Mouse (Mus musculus): Measurements from ENCODE around the gene Sept4.

The Sept4 gene

GRCm38 (mm10) chr11:87568255-87568953 is at the start of gene Sept4:
TSS of gene Sept4 (plus strand) at chr11:87568903.
- DNase-seq (ENCODE audit: low spot score): no peak

GRCm38 (mm10) chr11:87519260-87519659 is 49.4 kb upstream of the Sept4 start:
- DNase-seq (ENCODE audit: low spot score): no peak

- DNase-seq (ENCODE audit: low spot score): no peak
Observed at GRCm38 (mm10) chr11:87523466-87523865, 45.2 kb upstream of the Sept4 start.

- no peak for DNase-seq (ENCODE audit: low spot score)
Observed at GRCm38 (mm10) chr11:87523967-87524366, 44.7 kb upstream of the Sept4 start.

- DNase-seq (ENCODE audit: low spot score): no peak
Observed at GRCm38 (mm10) chr11:87524780-87525179, 43.9 kb upstream of the Sept4 start.

- DNase-seq (ENCODE audit: low spot score): no peak
Observed at GRCm38 (mm10) chr11:87527364-87527763, 41.3 kb upstream of the Sept4 start.

GRCm38 (mm10) chr11:87527990-87528389 is 40.7 kb upstream of the Sept4 start:
- DNase-seq (ENCODE audit: low spot score): no peak

GRCm38 (mm10) chr11:87531695-87532094 is 37.0 kb upstream of the Sept4 start:
- DNase-seq (ENCODE audit: low spot score): no peak

GRCm38 (mm10) chr11:87542285-87542684 is 26.4 kb upstream of the Sept4 start:
- DNase-seq (ENCODE audit: low spot score): no peak

GRCm38 (mm10) chr11:87542906-87543305 is 25.8 kb upstream of the Sept4 start:
- DNase-seq (ENCODE audit: low spot score): no peak

- DNase-seq (ENCODE audit: low spot score): no peak
Observed at GRCm38 (mm10) chr11:87553342-87553741, 15.4 kb upstream of the Sept4 start.

GRCm38 (mm10) chr11:87554386-87554785 is 14.3 kb upstream of the Sept4 start:
- DNase-seq (ENCODE audit: low spot score): no peak

- DNase-seq (ENCODE audit: low spot score): no peak
Observed at GRCm38 (mm10) chr11:87555106-87555703, 13.5 kb upstream of the Sept4 start.

- DNase-seq (ENCODE audit: low spot score): no peak
Observed at GRCm38 (mm10) chr11:87561208-87561607, 7.5 kb upstream of the Sept4 start.

- no peak for DNase-seq (ENCODE audit: low spot score)
Observed at GRCm38 (mm10) chr11:87566501-87566900, 2.2 kb upstream of the Sept4 start, which contains the start of gene Gm11492. TSS of gene Gm11492 (plus strand) at chr11:87566653.

GRCm38 (mm10) chr11:87570743-87571142 is 2.0 kb downstream of the Sept4 start:
- no peak for DNase-seq (ENCODE audit: low spot score)

GRCm38 (mm10) chr11:87571361-87571950 is 2.8 kb downstream of the Sept4 start:
- no peak for DNase-seq (ENCODE audit: low spot score)

- DNase-seq (ENCODE audit: low spot score): no peak
Observed at GRCm38 (mm10) chr11:87573751-87574150, 5.0 kb downstream of the Sept4 start.

- DNase-seq (ENCODE audit: low spot score): no peak
Observed at GRCm38 (mm10) chr11:87574520-87575180, 5.9 kb downstream of the Sept4 start.

GRCm38 (mm10) chr11:87577601-87578248 is 9.0 kb downstream of the Sept4 start:
- DNase-seq (ENCODE audit: low spot score): no peak

- DNase-seq (ENCODE audit: low spot score): no peak
Observed at GRCm38 (mm10) chr11:87578249-87578962, 9.7 kb downstream of the Sept4 start.

Data from left cerebral cortex, adult 11 months (tissue).